ENCODE assay signal across 8 mouse cellular contexts in genomic region chr6:128479463-128480454, GRCm38 (mm10). TPM values are rescaled to one million over a fixed set of nuclear protein-coding genes. Genes with fewer than 3 reads are reported as not detected.
DNase-seq lines count a peak whose midpoint lies in the region; ATAC-seq lines count a peak whose summit lies in the region.

No protein-coding gene starts in this region.

- no peaks in the 10 kb centered on the region for H3K36me3 ChIP-seq in intestine, embryonic 15.5 days

- no peak overlapping the region for H3K9ac ChIP-seq in intestine, embryonic 15.5 days

- H3K4me3 ChIP-seq in intestine, embryonic 15.5 days (replicated peaks): no peak overlapping the region

- no peaks in the 10 kb centered on the region for H3K9me3 ChIP-seq in intestine, embryonic 15.5 days

- peak overlapping the region; percentile 43 for H3K4me2 ChIP-seq in intestine, embryonic 15.5 days (replicated peaks)

- no peaks in the 10 kb centered on the region for H3K27me3 ChIP-seq in intestine, embryonic 15.5 days (replicated peaks)

- intact Hi-C loops in gastrocnemius, postnatal 36 days (cut with DNase I): loop anchor here (1.0 kb wide), 1 partner anchor 33 kb away; no protein-coding TSS in a partner anchor
- intact Hi-C loops in left cerebral cortex, postnatal 14 days (cut with DNase I): loop anchor here (2.0 to 5.0 kb wide), 2 partner anchors 35 to 117 kb away; partner anchors contain the start of genes Foxm1 and Rhno1

- DNase-seq in adrenal gland, adult 2 months: peak; percentile 94
- peak; percentile 92 for DNase-seq in embryo, embryonic 11 days
- DNase-seq in gastrocnemius, postnatal 36 days: peak; percentile 85 to 96
- DNase-seq in left cerebral cortex, postnatal 14 days (ENCODE audit: low spot score in 2 of 2): peak; percentile 97
- DNase-seq in mesoderm, embryonic 11.5 days (ENCODE audit: low read depth, low spot score): peak; percentile 95
- DNase-seq in right cerebral cortex, postnatal 25 days: peak; percentile 91
- DNase-seq in urinary bladder, postnatal 36 days (ENCODE audit: low spot score in 2 of 2): peak; percentile 94 to 95

- ATAC-seq in intestine, embryonic 15.5 days: peak; percentile 96

- H3K27ac ChIP-seq in intestine, embryonic 15.5 days: no peak overlapping the region

- 17% methylated on average over 26 of the region's 26 CpGs for WGBS in intestine, embryonic 15.5 days

- H3K4me1 ChIP-seq in intestine, embryonic 15.5 days (replicated peaks): no peaks in the 10 kb centered on the region

RNA-seq across cellular contexts. Expression of gene Fkbp4, which starts 41.3 kb away (rescaled TPM):
- total RNA-seq in adrenal gland, adult 2 months (2021): 100 to 1,000 TPM; 229 to 272 TPM
- 187 and 202 TPM in 2 replicates for polyA plus RNA-seq in adrenal gland, adult 2 months (2012; rRNA removed)
- total RNA-seq in gastrocnemius, postnatal 36 days (2021): 100 to 1,000 TPM in 1 of 2 experiments, 10 to 100 TPM in 1; 97.6 to 114 TPM
- polyA plus RNA-seq in intestine, embryonic 15.5 days (2015; fragmentation: Nextera tagmentation; extraction: Ambion mirVana): 511 and 518 TPM in 2 replicates
- 100 to 1,000 TPM; 112 TPM for total RNA-seq in left cerebral cortex, postnatal 14 days (2021)

RNA-seq across cellular contexts. Expression of gene Pzp, which starts 46.8 kb away (rescaled TPM):
- 10 to 100 TPM in 1 of 2 experiments, under 1 TPM in 1; 0.83 to 11.8 TPM for total RNA-seq in adrenal gland, adult 2 months (2021)
- 0.31 TPM in 1 of 2 replicates, not detected in the other for polyA plus RNA-seq in adrenal gland, adult 2 months (2012; rRNA removed)
- under 1 TPM in 1 of 2 experiments, not detected in 1; 0.41 TPM for total RNA-seq in gastrocnemius, postnatal 36 days (2021)
- polyA plus RNA-seq in intestine, embryonic 15.5 days (2015; fragmentation: Nextera tagmentation; extraction: Ambion mirVana): 2.0 and 3.8 TPM in 2 replicates
- under 1 TPM in 1 of 2 experiments, not detected in 1; 0.09 TPM for total RNA-seq in left cerebral cortex, postnatal 14 days (2021)

RNA-seq across cellular contexts. Expression of gene Itfg2, which starts 55.0 kb away (rescaled TPM):
- total RNA-seq in adrenal gland, adult 2 months (2021): 10 to 100 TPM; 28.6 to 32.8 TPM
- polyA plus RNA-seq in adrenal gland, adult 2 months (2012; rRNA removed): 31.7 and 40.3 TPM in 2 replicates
- total RNA-seq in gastrocnemius, postnatal 36 days (2021): 10 to 100 TPM; 15.3 to 19.5 TPM
- polyA plus RNA-seq in intestine, embryonic 15.5 days (2015; fragmentation: Nextera tagmentation; extraction: Ambion mirVana): 24.4 and 24.8 TPM in 2 replicates
- 10 to 100 TPM; 17.5 to 24.4 TPM for total RNA-seq in left cerebral cortex, postnatal 14 days (2021)
